Mouse (Mus musculus): ENCODE data around the gene Nlgn2. TPM values are rescaled to one million over a fixed set of nuclear protein-coding genes. Genes with fewer than 3 reads are reported as not detected.

The Nlgn2 gene
- polyA plus RNA-seq, 1 experiment from 2014 or later: 9.9 TPM

GRCm38 (mm10) chr11:69778985-69779384, 58.6 kb downstream of the Nlgn2 start:
- no peak overlapping the region for H3K9ac ChIP-seq (ENCODE audit: low read length)
- no peaks in the 10 kb centered on the region for H3K36me3 ChIP-seq (ENCODE audit: control insufficient read depth, insufficient read depth, low read length)
- DNase-seq (ENCODE audit: low spot score, missing footprints) (no peak), ATAC-seq (ENCODE audit: low FRiP score) (no peak)
- no peaks in the 10 kb centered on the region for H3K9me3 ChIP-seq (ENCODE audit: control insufficient read depth, low read length)
- no peak overlapping the region for H3K27ac ChIP-seq (ENCODE audit: low read depth, low read length)
- WGBS: 42% methylated on average over 7 of the region's 7 CpGs
- no peak overlapping the region for H3K4me3 ChIP-seq (ENCODE audit: low read depth, low read length)
- no peaks in the 10 kb centered on the region for H3K27me3 ChIP-seq (ENCODE audit: control insufficient read depth, insufficient read depth, low read length)
- H3K4me1 ChIP-seq (ENCODE audit: control insufficient read depth, insufficient read depth, low read length): no peaks in the 10 kb centered on the region
- H3K4me2 ChIP-seq: no peak overlapping the region

- Histone ChIP-seq H3K9ac (ENCODE audit: low read length) (no peak overlapping the region), H3K27me3 (ENCODE audit: control insufficient read depth, insufficient read depth, low read length) (no peaks in the 10 kb centered on the region), H3K4me2 (no peak overlapping the region), H3K9me3 (ENCODE audit: control insufficient read depth, low read length) (no peaks in the 10 kb centered on the region), H3K4me1 (ENCODE audit: control insufficient read depth, insufficient read depth, low read length) (no peaks in the 10 kb centered on the region), H3K27ac (ENCODE audit: low read depth, low read length) (no peak overlapping the region), H3K36me3 (ENCODE audit: control insufficient read depth, insufficient read depth, low read length) (no peaks in the 10 kb centered on the region), H3K4me3 (ENCODE audit: low read depth, low read length) (no peak overlapping the region)
- WGBS: 64% methylated on average over 23 of the region's 23 CpGs
- DNase-seq (ENCODE audit: low spot score, missing footprints): no peak
- no peak for ATAC-seq (ENCODE audit: low FRiP score)
Measured at GRCm38 (mm10) chr11:69778258-69778982, 59.2 kb downstream of the Nlgn2 start.

GRCm38 (mm10) chr11:69777504-69778257, 59.9 kb downstream of the Nlgn2 start:
- Histone ChIP-seq H3K27me3 (ENCODE audit: control insufficient read depth, insufficient read depth, low read length) (no peaks in the 10 kb centered on the region), H3K4me1 (ENCODE audit: control insufficient read depth, insufficient read depth, low read length) (no peaks in the 10 kb centered on the region), H3K9me3 (ENCODE audit: control insufficient read depth, low read length) (no peaks in the 10 kb centered on the region), H3K27ac (ENCODE audit: low read depth, low read length) (no peak overlapping the region), H3K4me2 (no peak overlapping the region), H3K9ac (ENCODE audit: low read length) (no peak overlapping the region), H3K4me3 (ENCODE audit: low read depth, low read length) (no peak overlapping the region), H3K36me3 (ENCODE audit: control insufficient read depth, insufficient read depth, low read length) (no peaks in the 10 kb centered on the region)
- DNase-seq (ENCODE audit: low spot score, missing footprints) (no peak), ATAC-seq (ENCODE audit: low FRiP score) (no peak)
- 59% methylated on average over 26 of the region's 26 CpGs for WGBS

- H3K27ac ChIP-seq (ENCODE audit: low read depth, low read length): no peak overlapping the region
- H3K4me3 ChIP-seq (ENCODE audit: low read depth, low read length): no peak overlapping the region
Measured at GRCm38 (mm10) chr11:69776488-69776887, 61.1 kb downstream of the Nlgn2 start.

GRCm38 (mm10) chr11:69775716-69776115, 61.9 kb downstream of the Nlgn2 start:
- Histone ChIP-seq H3K9ac (ENCODE audit: low read length) (no peak overlapping the region), H3K4me1 (ENCODE audit: control insufficient read depth, insufficient read depth, low read length) (no peaks in the 10 kb centered on the region), H3K27ac (ENCODE audit: low read depth, low read length) (no peak overlapping the region), H3K4me2 (no peak overlapping the region), H3K4me3 (ENCODE audit: low read depth, low read length) (no peak overlapping the region), H3K9me3 (ENCODE audit: control insufficient read depth, low read length) (no peaks in the 10 kb centered on the region), H3K36me3 (ENCODE audit: control insufficient read depth, insufficient read depth, low read length) (no peaks in the 10 kb centered on the region), H3K27me3 (ENCODE audit: control insufficient read depth, insufficient read depth, low read length) (no peaks in the 10 kb centered on the region)
- no peak for ATAC-seq (ENCODE audit: low FRiP score)
- DNase-seq (ENCODE audit: low spot score, missing footprints): no peak
- 76% methylated on average over 10 of the region's 10 CpGs for WGBS

More at GRCm38 (mm10) chr11:69776488-69776887, 61.1 kb downstream of the Nlgn2 start:
- ATAC-seq (ENCODE audit: low FRiP score): no peak
- Histone ChIP-seq H3K9ac (ENCODE audit: low read length) (no peak overlapping the region), H3K36me3 (ENCODE audit: control insufficient read depth, insufficient read depth, low read length) (no peaks in the 10 kb centered on the region), H3K27me3 (ENCODE audit: control insufficient read depth, insufficient read depth, low read length) (no peaks in the 10 kb centered on the region), H3K4me2 (no peak overlapping the region), H3K9me3 (ENCODE audit: control insufficient read depth, low read length) (no peaks in the 10 kb centered on the region), H3K4me1 (ENCODE audit: control insufficient read depth, insufficient read depth, low read length) (no peaks in the 10 kb centered on the region)
- DNase-seq (ENCODE audit: low spot score, missing footprints): no peak
- WGBS: 84% methylated on average over 20 of the region's 20 CpGs

GRCm38 (mm10) chr11:69774961-69775360, 62.6 kb downstream of the Nlgn2 start:
- H3K4me3 ChIP-seq (ENCODE audit: low read depth, low read length): no peak overlapping the region
- no peak overlapping the region for H3K27ac ChIP-seq (ENCODE audit: low read depth, low read length)
- no peak overlapping the region for H3K4me2 ChIP-seq
- DNase-seq (ENCODE audit: low spot score, missing footprints) (no peak), ATAC-seq (ENCODE audit: low FRiP score) (no peak)
- no peaks in the 10 kb centered on the region for H3K27me3 ChIP-seq (ENCODE audit: control insufficient read depth, insufficient read depth, low read length)
- no peaks in the 10 kb centered on the region for H3K36me3 ChIP-seq (ENCODE audit: control insufficient read depth, insufficient read depth, low read length)
- H3K4me1 ChIP-seq (ENCODE audit: control insufficient read depth, insufficient read depth, low read length): no peaks in the 10 kb centered on the region
- no peaks in the 10 kb centered on the region for H3K9me3 ChIP-seq (ENCODE audit: control insufficient read depth, low read length)
- no peak overlapping the region for H3K9ac ChIP-seq (ENCODE audit: low read length)
- 60% methylated on average over 5 of the region's 5 CpGs for WGBS

Small RNAs within 50 kb of the gene (microRNA-seq; reads per million reads assigned to microRNA genes)
- gene Mir6924: not detected

Other genes with a start within 250 kb of the Nlgn2 start
- gene Atp1b2, start 231.8 kb downstream of the Nlgn2 start, polyA plus RNA-seq (2014; fragmentation: Nextera tagmentation; extraction: Ambion mirVana): 10.4 and 12.2 TPM in 2 replicates
- gene Shbg, start 219.9 kb downstream of the Nlgn2 start, polyA plus RNA-seq (2014; fragmentation: Nextera tagmentation; extraction: Ambion mirVana): not detected in 2 replicates
- 13.1 and 16.8 TPM in 2 replicates for gene Sat2, start 215.8 kb downstream of the Nlgn2 start, polyA plus RNA-seq (2014; fragmentation: Nextera tagmentation; extraction: Ambion mirVana)
- 25.6 and 29.0 TPM in 2 replicates for gene Fxr2, start 204.8 kb downstream of the Nlgn2 start, polyA plus RNA-seq (2014; fragmentation: Nextera tagmentation; extraction: Ambion mirVana)
- gene Sox15, start 182.5 kb downstream of the Nlgn2 start, polyA plus RNA-seq (2014; fragmentation: Nextera tagmentation; extraction: Ambion mirVana): 0.16 TPM in 1 of 2 replicates, not detected in the other
- 31.2 and 34.5 TPM in 2 replicates for gene Mpdu1, start 175.1 kb downstream of the Nlgn2 start, polyA plus RNA-seq (2014; fragmentation: Nextera tagmentation; extraction: Ambion mirVana)
- gene Cd68, start 171.6 kb downstream of the Nlgn2 start, polyA plus RNA-seq (2014; fragmentation: Nextera tagmentation; extraction: Ambion mirVana): 7.0 and 7.9 TPM in 2 replicates
- gene Eif4a1, start 165.4 kb downstream of the Nlgn2 start, polyA plus RNA-seq (2014; fragmentation: Nextera tagmentation; extraction: Ambion mirVana): 877 and 900 TPM in 2 replicates
- 80.6 and 90.8 TPM in 2 replicates for gene Senp3, start 155.7 kb downstream of the Nlgn2 start, polyA plus RNA-seq (2014; fragmentation: Nextera tagmentation; extraction: Ambion mirVana)
- not detected in 2 replicates for gene Tnfsf13, start 152.0 kb downstream of the Nlgn2 start, polyA plus RNA-seq (2014; fragmentation: Nextera tagmentation; extraction: Ambion mirVana)
- gene Tnfsf12, start 141.9 kb downstream of the Nlgn2 start, polyA plus RNA-seq (2014; fragmentation: Nextera tagmentation; extraction: Ambion mirVana): 2.0 and 2.8 TPM in 2 replicates
- gene Tnfsfm13, start 141.7 kb downstream of the Nlgn2 start, polyA plus RNA-seq (2014; fragmentation: Nextera tagmentation; extraction: Ambion mirVana): 0.78 and 1.6 TPM in 2 replicates
- gene Polr2a, start 79.1 kb downstream of the Nlgn2 start, polyA plus RNA-seq (2014; fragmentation: Nextera tagmentation; extraction: Ambion mirVana): 52.4 and 54.1 TPM in 2 replicates
- not detected in 2 replicates for gene Slc35g3, start 75.8 kb downstream of the Nlgn2 start, polyA plus RNA-seq (2014; fragmentation: Nextera tagmentation; extraction: Ambion mirVana)
- gene Zbtb4, start 71.9 kb downstream of the Nlgn2 start, polyA plus RNA-seq (2014; fragmentation: Nextera tagmentation; extraction: Ambion mirVana): 0.90 and 0.91 TPM in 2 replicates
- 0.67 and 0.79 TPM in 2 replicates for gene Chrnb1, start 41.8 kb downstream of the Nlgn2 start, polyA plus RNA-seq (2014; fragmentation: Nextera tagmentation; extraction: Ambion mirVana)
- 1.3 and 1.5 TPM in 2 replicates for gene Fgf11, start 35.9 kb downstream of the Nlgn2 start, polyA plus RNA-seq (2014; fragmentation: Nextera tagmentation; extraction: Ambion mirVana)
- 0.20 and 0.23 TPM in 2 replicates for gene Tmem102, start 32.2 kb downstream of the Nlgn2 start, polyA plus RNA-seq (2014; fragmentation: Nextera tagmentation; extraction: Ambion mirVana)
- gene Gm39566, start 22.5 kb downstream of the Nlgn2 start, polyA plus RNA-seq (2014; fragmentation: Nextera tagmentation; extraction: Ambion mirVana): not detected in 2 replicates
- gene Spem2, start 19.3 kb downstream of the Nlgn2 start, polyA plus RNA-seq (2014; fragmentation: Nextera tagmentation; extraction: Ambion mirVana): not detected in 2 replicates
- 0.12 TPM in 1 of 2 replicates, not detected in the other for gene Spem1, start 15.6 kb downstream of the Nlgn2 start, polyA plus RNA-seq (2014; fragmentation: Nextera tagmentation; extraction: Ambion mirVana)
- 285 and 287 TPM in 2 replicates for gene Tmem256, start 730 bp upstream of the Nlgn2 start, polyA plus RNA-seq (2014; fragmentation: Nextera tagmentation; extraction: Ambion mirVana)
- gene Plscr3, start 8.6 kb upstream of the Nlgn2 start, polyA plus RNA-seq (2014; fragmentation: Nextera tagmentation; extraction: Ambion mirVana): 61.7 and 65.3 TPM in 2 replicates
- gene Tnk1, start 20.9 kb upstream of the Nlgn2 start, polyA plus RNA-seq (2014; fragmentation: Nextera tagmentation; extraction: Ambion mirVana): 0.44 and 0.48 TPM in 2 replicates
- not detected in 2 replicates for gene Tmem95, start 40.2 kb upstream of the Nlgn2 start, polyA plus RNA-seq (2014; fragmentation: Nextera tagmentation; extraction: Ambion mirVana)
- 3.1 and 3.9 TPM in 2 replicates for gene Kctd11, start 43.6 kb upstream of the Nlgn2 start, polyA plus RNA-seq (2014; fragmentation: Nextera tagmentation; extraction: Ambion mirVana)
- gene Acap1, start 57.8 kb upstream of the Nlgn2 start, polyA plus RNA-seq (2014; fragmentation: Nextera tagmentation; extraction: Ambion mirVana): 0.36 and 0.59 TPM in 2 replicates
- gene 2810408A11Rik, start 63.2 kb upstream of the Nlgn2 start, polyA plus RNA-seq (2014; fragmentation: Nextera tagmentation; extraction: Ambion mirVana): 15.3 and 17.8 TPM in 2 replicates
- 15.6 and 16.3 TPM in 2 replicates for gene Neurl4, start 63.3 kb upstream of the Nlgn2 start, polyA plus RNA-seq (2014; fragmentation: Nextera tagmentation; extraction: Ambion mirVana)
- gene Gps2, start 76.1 kb upstream of the Nlgn2 start, polyA plus RNA-seq (2014; fragmentation: Nextera tagmentation; extraction: Ambion mirVana): 92.2 and 95.8 TPM in 2 replicates
- gene Eif5a, start 84.2 kb upstream of the Nlgn2 start, polyA plus RNA-seq (2014; fragmentation: Nextera tagmentation; extraction: Ambion mirVana): 1,778 and 1,800 TPM in 2 replicates
- 3.2 and 5.1 TPM in 2 replicates for gene Ybx2, start 98.0 kb upstream of the Nlgn2 start, polyA plus RNA-seq (2014; fragmentation: Nextera tagmentation; extraction: Ambion mirVana)
- 6.3 and 7.8 TPM in 2 replicates for gene Slc2a4, start 110.4 kb upstream of the Nlgn2 start, polyA plus RNA-seq (2014; fragmentation: Nextera tagmentation; extraction: Ambion mirVana)
- gene Cldn7, start 127.0 kb upstream of the Nlgn2 start, polyA plus RNA-seq (2014; fragmentation: Nextera tagmentation; extraction: Ambion mirVana): 2.3 and 2.7 TPM in 2 replicates
- 20.7 and 22.6 TPM in 2 replicates for gene Ctdnep1, start 143.4 kb upstream of the Nlgn2 start, polyA plus RNA-seq (2014; fragmentation: Nextera tagmentation; extraction: Ambion mirVana)
- gene Elp5, start 144.7 kb upstream of the Nlgn2 start, polyA plus RNA-seq (2014; fragmentation: Nextera tagmentation; extraction: Ambion mirVana): 150 and 151 TPM in 2 replicates
- gene Gabarap, start 153.4 kb upstream of the Nlgn2 start, polyA plus RNA-seq (2014; fragmentation: Nextera tagmentation; extraction: Ambion mirVana): 566 and 590 TPM in 2 replicates
- gene Phf23, start 158.0 kb upstream of the Nlgn2 start, polyA plus RNA-seq (2014; fragmentation: Nextera tagmentation; extraction: Ambion mirVana): 51.5 and 53.4 TPM in 2 replicates
- 29.0 and 30.0 TPM in 2 replicates for gene Dvl2, start 162.8 kb upstream of the Nlgn2 start, polyA plus RNA-seq (2014; fragmentation: Nextera tagmentation; extraction: Ambion mirVana)
- gene Acadvl, start 177.6 kb upstream of the Nlgn2 start, polyA plus RNA-seq (2014; fragmentation: Nextera tagmentation; extraction: Ambion mirVana): 46.5 and 47.8 TPM in 2 replicates
- 11.2 and 15.2 TPM in 2 replicates for gene Dlg4, start 179.2 kb upstream of the Nlgn2 start, polyA plus RNA-seq (2014; fragmentation: Nextera tagmentation; extraction: Ambion mirVana)
- gene Asgr1, start 216.3 kb upstream of the Nlgn2 start, polyA plus RNA-seq (2014; fragmentation: Nextera tagmentation; extraction: Ambion mirVana): 0.23 and 0.51 TPM in 2 replicates

Data from midbrain, embryonic 11.5 days (tissue).